Mouse (Mus musculus) spleen, postnatal 36 days (tissue): ENCODE data around the gene Tmem8.

Experiments
- DNase-seq, 2 experiments: peaks; one replicate each; pipeline ENCODE4 v3.0.0; 2022; ENCODE audit warnings: low spot score in 2 of 2, mixed read lengths in 1 of 2

The Tmem8 gene

DNA sequence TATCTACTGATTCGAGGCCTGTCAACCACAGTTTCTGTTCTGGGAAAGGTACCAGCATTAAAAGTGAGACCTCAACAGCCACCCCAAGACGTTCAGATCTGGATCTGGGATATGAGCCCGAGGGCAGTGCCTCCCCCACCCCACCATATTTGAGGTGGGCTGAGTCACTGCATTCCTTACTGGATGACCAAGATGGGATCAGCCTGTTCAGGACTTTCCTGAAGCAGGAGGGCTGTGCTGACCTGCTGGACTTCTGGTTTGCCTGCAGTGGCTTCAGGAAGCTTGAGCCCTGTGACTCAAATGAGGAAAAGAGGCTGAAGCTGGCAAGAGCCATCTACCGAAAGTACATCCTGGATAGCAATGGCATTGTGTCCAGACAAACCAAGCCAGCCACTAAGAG is 29.7 kb downstream of the Tmem8 start:
- DNase-seq: no peak

DNA sequence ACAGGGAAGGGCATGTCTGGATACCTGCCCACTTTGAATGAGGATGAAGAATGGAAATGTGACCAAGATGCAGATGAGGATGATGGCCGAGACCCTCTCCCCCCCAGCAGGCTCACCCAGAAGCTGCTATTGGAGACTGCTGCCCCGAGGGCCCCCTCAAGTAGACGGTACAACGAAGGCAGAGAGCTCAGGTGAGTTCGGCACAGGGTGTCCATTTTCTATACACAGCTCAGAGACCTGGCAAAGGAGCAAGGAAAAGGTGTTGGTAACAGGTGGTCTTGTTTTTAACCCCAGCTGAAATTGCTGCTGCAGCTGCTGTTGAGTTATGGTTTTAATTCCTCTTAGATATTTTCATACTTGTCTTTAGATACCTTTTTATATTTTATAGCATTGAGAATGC is 30.3 kb downstream of the Tmem8 start:
- no peak for DNase-seq

DNA sequence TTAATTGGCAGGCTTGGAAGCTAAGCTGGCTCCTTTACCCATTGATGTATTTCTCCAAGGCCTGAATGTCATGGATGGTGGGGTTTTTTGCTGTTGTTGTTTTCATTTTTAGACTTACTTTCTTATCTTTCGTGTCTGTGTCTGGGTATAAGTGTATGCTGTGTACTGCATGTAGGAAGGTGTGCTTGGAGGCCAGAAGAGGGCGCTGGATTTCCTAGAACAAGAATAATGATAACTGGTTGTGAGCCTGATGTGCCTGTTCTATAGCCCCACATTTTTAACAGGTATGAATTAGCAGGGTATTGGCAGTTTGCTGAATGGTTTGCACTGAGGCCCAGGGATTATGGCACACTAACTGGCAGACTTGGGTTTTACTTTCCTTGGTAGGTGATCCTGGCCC is 36.0 kb downstream of the Tmem8 start:
- no peak for DNase-seq

DNA sequence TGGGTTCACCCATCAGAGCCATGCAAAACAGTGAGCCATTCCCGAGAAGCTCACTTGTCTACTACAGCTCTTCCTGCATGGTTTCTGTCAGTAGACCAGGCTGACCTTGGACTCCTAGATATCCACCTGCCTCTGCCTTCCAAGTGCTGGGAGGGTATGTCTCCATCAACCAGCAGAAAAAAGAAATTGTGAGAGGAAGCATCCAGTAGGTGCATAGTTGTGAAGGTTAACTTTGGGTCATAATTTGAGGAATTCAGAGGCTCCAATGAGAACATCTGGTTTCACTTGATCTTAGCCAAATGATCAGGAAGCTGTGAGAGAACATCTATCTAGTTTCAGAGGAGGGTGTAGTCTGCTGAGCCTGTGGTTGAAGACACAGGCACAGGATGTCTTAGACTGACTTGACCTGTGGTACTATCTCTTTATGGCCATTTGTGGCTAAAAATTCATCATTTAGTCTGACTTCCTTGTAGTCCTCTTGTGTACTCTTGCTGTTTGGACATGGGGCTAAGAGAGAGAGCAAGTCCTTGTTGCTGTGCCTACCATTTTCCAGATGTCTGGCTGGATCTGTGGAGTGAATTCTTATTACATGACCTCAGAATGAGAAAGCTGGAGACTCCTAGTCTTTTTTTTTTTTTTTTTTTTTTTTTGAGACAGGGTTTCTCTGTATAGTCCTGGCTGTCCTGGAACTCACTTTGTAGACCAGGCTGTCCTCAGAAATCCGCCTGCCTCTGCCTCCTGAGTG is 39.0 kb downstream of the Tmem8 start:
- no peak for DNase-seq

DNA sequence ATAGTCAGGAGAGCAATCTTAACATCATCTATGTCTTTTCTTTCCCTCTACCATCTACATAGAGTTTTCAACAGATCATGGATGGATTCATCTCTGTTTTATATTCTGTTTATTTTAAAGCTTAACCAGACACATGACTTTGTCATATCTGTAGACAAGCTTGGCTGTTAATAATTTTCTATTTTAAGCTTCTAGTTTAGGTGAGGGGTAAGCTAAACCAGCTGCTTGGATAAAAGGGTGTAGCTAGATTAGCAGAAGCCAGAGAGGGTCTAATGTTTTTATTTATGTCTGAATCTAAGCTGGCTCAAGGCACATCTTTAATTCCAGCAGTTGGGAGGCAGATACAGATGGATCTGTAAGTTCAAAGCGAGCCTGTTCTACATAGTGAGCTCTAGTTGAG is 49.6 kb downstream of the Tmem8 start:
- no peak for DNase-seq

DNA sequence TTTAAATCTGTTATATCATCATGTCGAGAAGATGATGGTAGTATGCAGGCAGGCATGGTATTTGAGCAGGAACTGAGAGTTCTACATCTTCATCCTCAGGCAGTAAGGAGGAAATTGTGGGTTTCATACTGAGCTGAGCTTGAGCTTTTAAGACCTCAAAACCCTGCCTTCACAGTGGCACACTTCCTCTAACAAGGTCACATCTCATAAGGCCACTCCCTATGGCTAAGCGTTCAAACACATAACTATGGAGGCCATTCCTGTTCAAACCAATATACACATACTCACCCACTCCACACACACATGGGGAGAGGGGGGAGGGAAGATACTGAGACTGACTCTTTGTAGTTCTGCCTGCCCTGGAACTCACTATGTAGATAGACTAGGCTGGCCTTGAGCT is 54.9 kb downstream of the Tmem8 start:
- DNase-seq: peak; percentile 82 to 85
